In the genomic region with DNA sequence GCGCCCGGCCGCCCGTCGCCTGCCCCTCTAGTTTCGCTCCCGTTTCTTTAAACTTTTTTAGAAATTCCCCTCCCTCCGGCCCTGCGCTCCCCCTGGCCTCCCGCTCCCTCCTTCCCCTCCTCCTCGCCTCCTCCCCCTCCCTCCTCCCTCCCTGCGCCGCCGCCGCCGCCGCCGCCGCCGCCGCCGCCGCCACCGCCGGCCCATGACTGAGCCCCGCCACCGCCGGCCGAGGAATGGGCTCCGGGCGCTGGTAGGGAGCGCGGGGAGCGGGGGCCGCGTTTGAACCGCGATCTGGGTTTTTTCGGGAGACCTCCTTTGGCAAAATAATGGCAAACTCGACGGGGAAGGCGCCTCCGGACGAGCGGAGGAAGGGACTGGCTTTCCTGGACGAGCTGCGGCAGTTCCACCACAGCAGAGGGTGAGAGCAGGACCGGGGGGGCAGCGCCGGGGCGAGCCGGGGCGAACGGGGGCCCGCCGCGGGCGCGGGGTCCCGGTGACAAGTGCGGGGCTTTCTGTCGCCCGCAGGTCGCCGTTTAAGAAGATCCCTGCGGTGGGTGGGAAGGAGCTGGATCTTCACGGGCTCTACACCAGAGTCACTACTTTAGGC, we compare ENCODE assay signal across 8 mouse cellular contexts. TPM values are rescaled to one million over a fixed set of nuclear protein-coding genes. Genes with fewer than 3 reads are reported as not detected.
A peak's percentile ranks its signal among the peaks of the same experiment; 100 is the strongest.
DNase-seq lines count a peak whose midpoint lies in the region; ATAC-seq and TF ChIP-seq lines count a peak whose summit lies in the region.

A gene (plus strand): TSS at position 150 of the 607 bp plus-strand sequence.

- intact Hi-C loops in heart, postnatal 25 days (cut with DNase I) = loop anchor here (5.0 to 10.0 kb wide), 5 partner anchors 90 to 525 kb away; no protein-coding TSS in a partner anchor

- H3K4me2 ChIP-seq in forebrain, embryonic 15.5 days (replicated peaks) = peak within 1 kb of the TSS; percentile 76
- H3K4me2 ChIP-seq in lung, embryonic 16.5 days (ENCODE audit: low read depth, low read length) = peak within 1 kb of the TSS; percentile 90

- H3K4me3 ChIP-seq in E14TG2a.4 (replicated peaks; ENCODE audit: low read length) = peak within 1 kb of the TSS; percentile 92
- peak within 1 kb of the TSS; percentile 78 for H3K4me3 ChIP-seq in forebrain, embryonic 15.5 days
- H3K4me3 ChIP-seq in layer of hippocampus, adult 2 months = peak within 1 kb of the TSS; percentile 91
- H3K4me3 ChIP-seq in lung, embryonic 16.5 days (ENCODE audit: low read length) = peak within 1 kb of the TSS; percentile 88

- peak; percentile 31 for DNase-seq in c-Kit-positive CD71-negative TER-119-negative erythroid progenitor cells, embryonic 14.5 days (ENCODE audit: low read depth)
- peak; percentile 54 for DNase-seq in heart, postnatal 25 days (ENCODE audit: low spot score)
- peak; percentile 27 to 51 for DNase-seq in layer of hippocampus, adult 2 months (ENCODE audit: low spot score in 2 of 2)
- DNase-seq in ovary, adult 18-20 months (ENCODE audit: low spot score) = peak; percentile 45
- DNase-seq in thymus, postnatal 25 days = peak; percentile 79

- TF ChIP-seq CTCF in E14TG2a.4 (conservative IDR thresholded peaks at IDR 0.05; ENCODE audit: low read length) = no peak
- TF ChIP-seq CTCF in layer of hippocampus, adult 2 months (conservative IDR thresholded peaks at IDR 0.05) = no peak

- peaks cover 9% of the 10 kb centered on the region for H3K36me3 ChIP-seq in E14TG2a.4 (ENCODE audit: insufficient read depth, low read length)
- no peaks in the 10 kb centered on the region for H3K36me3 ChIP-seq in forebrain, embryonic 15.5 days
- peaks cover 2% of the 10 kb centered on the region; the same call in 1 of the 2 replicates for H3K36me3 ChIP-seq in lung, embryonic 16.5 days (ENCODE audit: control insufficient read depth, insufficient read depth, low read length)

- peak; percentile 5; the same call in 1 of the 2 replicates for ATAC-seq in forebrain, embryonic 15.5 days (replicated peaks)
- ATAC-seq in lung, embryonic 16.5 days (ENCODE audit: low read depth) = peak; percentile 40

- H3K9me3 ChIP-seq in E14TG2a.4 (ENCODE audit: low read length) = no peaks in the 10 kb centered on the region
- H3K9me3 ChIP-seq in forebrain, embryonic 15.5 days = no peaks in the 10 kb centered on the region
- H3K9me3 ChIP-seq in lung, embryonic 16.5 days (ENCODE audit: control insufficient read depth, low read length) = no peaks in the 10 kb centered on the region

- H3K4me1 ChIP-seq in E14TG2a.4 (replicated peaks; ENCODE audit: low read depth, low read length) = peaks cover 37% of the 10 kb centered on the region
- H3K4me1 ChIP-seq in forebrain, embryonic 15.5 days = peaks cover 33% of the 10 kb centered on the region
- peaks cover 23% of the 10 kb centered on the region for H3K4me1 ChIP-seq in lung, embryonic 16.5 days (replicated peaks; ENCODE audit: control insufficient read depth, insufficient read depth, low read length)

- peak within 1 kb of the TSS; percentile 99 for H3K9ac ChIP-seq in forebrain, embryonic 15.5 days (replicated peaks)
- H3K9ac ChIP-seq in lung, embryonic 16.5 days (ENCODE audit: low read length) = peak within 1 kb of the TSS; percentile 100

- H3K27ac ChIP-seq in forebrain, embryonic 15.5 days (replicated peaks) = peak within 1 kb of the TSS; percentile 99
- peak within 1 kb of the TSS; percentile 99 for H3K27ac ChIP-seq in layer of hippocampus, adult 2 months
- peak within 1 kb of the TSS; percentile 100 for H3K27ac ChIP-seq in lung, embryonic 16.5 days (ENCODE audit: low read length)

- no peaks in the 10 kb centered on the region for H3K27me3 ChIP-seq in E14TG2a.4 (ENCODE audit: insufficient read depth, low read length)
- H3K27me3 ChIP-seq in forebrain, embryonic 15.5 days = no peaks in the 10 kb centered on the region
- H3K27me3 ChIP-seq in lung, embryonic 16.5 days (ENCODE audit: control insufficient read depth, insufficient read depth, low read depth, low read length) = no peaks in the 10 kb centered on the region

- WGBS in forebrain, embryonic 15.5 days = under 1% methylated on average over 48 of the region's 67 CpGs
- under 1% methylated on average over 49 of the region's 67 CpGs for WGBS in lung, embryonic 16.5 days

RNA-seq across cellular contexts. Expression of the gene that starts here (rescaled TPM):
- 27.4 and 29.9 TPM in 2 replicates for polyA plus RNA-seq in forebrain, embryonic 15.5 days (2015; fragmentation: Nextera tagmentation; extraction: Ambion mirVana)
- 10 to 100 TPM; 21.0 to 26.9 TPM for total RNA-seq in heart, postnatal 25 days (2021)
- total RNA-seq in layer of hippocampus, adult 2 months (2021) = 10 to 100 TPM; 34.9 to 36.6 TPM
- polyA plus RNA-seq in lung, embryonic 16.5 days (2015; fragmentation: Nextera tagmentation; extraction: Ambion mirVana) = 20.8 and 21.5 TPM in 2 replicates

Comparison
In these comparisons a context has a peak if more than half of its experiments do, and no peak if none do; other contexts are left out.
1. Peak in every context shown above with its lines: DNase-seq, ATAC-seq, H3K4me3 ChIP-seq and H3K27ac ChIP-seq.